Mouse (Mus musculus): Measurements from ENCODE around the gene Cdiptos. TPM values are rescaled to one million over a fixed set of nuclear protein-coding genes. Genes with fewer than 3 reads are reported as not detected.

The Cdiptos gene
- polyA plus RNA-seq, 1 experiment from 2014 or later = 1.2 TPM

DNA sequence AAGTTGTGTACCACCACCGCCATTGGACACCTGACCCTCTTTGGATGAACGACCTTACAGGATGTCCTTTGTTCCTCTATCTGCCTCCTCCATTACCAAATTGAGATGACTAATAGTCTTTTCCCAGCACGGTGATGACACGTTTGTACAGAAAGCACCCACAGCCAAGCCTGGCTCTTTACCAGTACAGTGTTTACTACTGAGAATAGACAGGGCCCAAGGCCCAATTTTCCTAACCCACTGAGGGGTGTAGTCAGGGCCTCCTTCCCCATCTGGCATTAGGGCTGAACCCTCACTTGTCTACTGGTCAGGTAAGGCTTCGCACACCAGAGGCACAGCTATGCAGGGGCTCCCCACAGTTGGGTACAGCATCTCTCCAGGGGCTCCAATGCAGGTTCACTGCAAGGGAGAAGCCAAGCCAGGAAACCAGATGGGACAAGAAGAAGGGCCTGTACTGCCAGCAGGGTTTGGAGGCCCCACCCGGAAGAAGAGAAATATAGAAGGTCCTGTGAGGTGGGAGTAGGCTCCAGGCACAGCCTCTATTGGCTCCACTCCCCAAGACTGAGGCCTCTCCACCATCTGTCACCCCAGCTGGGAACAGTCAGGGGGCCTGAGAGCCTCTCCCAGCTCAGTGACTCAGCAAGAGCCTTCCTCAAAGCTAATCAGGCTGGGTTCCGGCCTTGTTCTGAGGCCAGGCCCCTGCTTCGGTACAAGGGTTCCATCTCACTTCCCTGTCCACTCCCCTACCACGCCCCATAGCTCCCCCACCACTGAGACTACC lies 32.5 kb upstream of the Cdiptos start:
- no peaks in the 10 kb centered on the region for H3K4me1 ChIP-seq (ENCODE audit: control insufficient read depth, insufficient read depth, low read length)
- peak; percentile 74; the same call in 1 of the 2 replicates for ATAC-seq (ENCODE audit: low read depth)
- no peaks in the 10 kb centered on the region for H3K9me3 ChIP-seq (ENCODE audit: control insufficient read depth, low read length)
- peaks cover under 1% of the 10 kb centered on the region; the same call in 1 of the 2 replicates for H3K36me3 ChIP-seq (ENCODE audit: control insufficient read depth, insufficient read depth, low read length)
- H3K27me3 ChIP-seq (ENCODE audit: control insufficient read depth, insufficient read depth, low read length) = no peaks in the 10 kb centered on the region
- H3K27ac ChIP-seq (ENCODE audit: low read depth, low read length) = 0 out of 2 replicates have a peak overlapping the region, but pooled peaks have one; percentile 23
- no peak overlapping the region for H3K4me3 ChIP-seq (ENCODE audit: low read depth, low read length)
- WGBS = 55% methylated on average over 9 of the region's 9 CpGs
- no peak overlapping the region for H3K4me2 ChIP-seq (ENCODE audit: low read depth, low read length)
- H3K9ac ChIP-seq (replicated peaks; ENCODE audit: low read depth, low read length) = no peak overlapping the region

- H3K4me2 ChIP-seq (ENCODE audit: low read depth, low read length) = no peak overlapping the region
- no peaks in the 10 kb centered on the region for H3K36me3 ChIP-seq (ENCODE audit: control insufficient read depth, insufficient read depth, low read length)
- H3K4me1 ChIP-seq (ENCODE audit: control insufficient read depth, insufficient read depth, low read length) = no peaks in the 10 kb centered on the region
- no peak overlapping the region for H3K4me3 ChIP-seq (ENCODE audit: low read depth, low read length)
- H3K27ac ChIP-seq (ENCODE audit: low read depth, low read length) = no peak overlapping the region
- 84% methylated on average over 6 of the region's 6 CpGs for WGBS
- H3K9ac ChIP-seq (replicated peaks; ENCODE audit: low read depth, low read length) = no peak overlapping the region
- H3K27me3 ChIP-seq (ENCODE audit: control insufficient read depth, insufficient read depth, low read length) = no peaks in the 10 kb centered on the region
- H3K9me3 ChIP-seq (ENCODE audit: control insufficient read depth, low read length) = no peaks in the 10 kb centered on the region
- ATAC-seq (ENCODE audit: low read depth) = no peak
Measured at GRCm38 (mm10) chr7:127007313-127008024, 31.6 kb upstream of the Cdiptos start.

- Histone ChIP-seq H3K4me2 (ENCODE audit: low read depth, low read length) (no peak overlapping the region), H3K27ac (ENCODE audit: low read depth, low read length) (no peak overlapping the region), H3K4me1 (ENCODE audit: control insufficient read depth, insufficient read depth, low read length) (no peaks in the 10 kb centered on the region), H3K9me3 (ENCODE audit: control insufficient read depth, low read length) (no peaks in the 10 kb centered on the region), H3K27me3 (ENCODE audit: control insufficient read depth, insufficient read depth, low read length) (no peaks in the 10 kb centered on the region), H3K9ac (replicated peaks; ENCODE audit: low read depth, low read length) (no peak overlapping the region), H3K4me3 (ENCODE audit: low read depth, low read length) (no peak overlapping the region), H3K36me3 (ENCODE audit: control insufficient read depth, insufficient read depth, low read length) (no peaks in the 10 kb centered on the region)
- no peak for ATAC-seq (ENCODE audit: low read depth)
- WGBS = 92% methylated on average over 4 of the region's 4 CpGs
Measured at GRCm38 (mm10) chr7:127004122-127004875, 28.4 kb upstream of the Cdiptos start.

GRCm38 (mm10) chr7:127003620-127004019 lies 27.7 kb upstream of the Cdiptos start:
- Histone ChIP-seq H3K9ac (replicated peaks; ENCODE audit: low read depth, low read length) (no peak overlapping the region), H3K4me3 (ENCODE audit: low read depth, low read length) (no peak overlapping the region), H3K27ac (ENCODE audit: low read depth, low read length) (no peak overlapping the region), H3K36me3 (ENCODE audit: control insufficient read depth, insufficient read depth, low read length) (no peaks in the 10 kb centered on the region), H3K27me3 (ENCODE audit: control insufficient read depth, insufficient read depth, low read length) (no peaks in the 10 kb centered on the region), H3K4me1 (ENCODE audit: control insufficient read depth, insufficient read depth, low read length) (no peaks in the 10 kb centered on the region), H3K9me3 (ENCODE audit: control insufficient read depth, low read length) (no peaks in the 10 kb centered on the region), H3K4me2 (ENCODE audit: low read depth, low read length) (no peak overlapping the region)
- 94% methylated on average over 5 of the region's 5 CpGs for WGBS
- ATAC-seq (ENCODE audit: low read depth) = no peak

DNA sequence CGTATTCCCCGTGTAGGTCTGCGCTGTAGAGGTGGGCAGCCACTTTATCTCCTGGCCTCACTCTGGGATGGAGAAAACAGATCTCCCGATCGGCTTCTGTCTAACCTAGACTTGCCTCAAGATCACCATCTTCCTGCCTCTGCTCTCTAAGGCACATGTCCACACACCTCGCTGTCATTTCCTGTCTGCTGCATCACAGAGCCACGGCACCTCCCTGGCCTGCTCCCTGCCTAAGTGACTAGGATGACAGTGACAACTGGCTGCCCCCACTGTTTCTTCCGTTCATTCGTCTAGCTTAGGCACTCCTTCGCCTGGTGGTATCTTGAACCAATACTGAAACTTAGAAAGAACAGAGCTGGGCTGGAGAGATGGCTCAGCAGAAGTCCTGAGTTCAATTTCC lies 23.7 kb upstream of the Cdiptos start:
- WGBS = 83% methylated on average over 10 of the region's 10 CpGs
- no peaks in the 10 kb centered on the region for H3K9me3 ChIP-seq (ENCODE audit: control insufficient read depth, low read length)
- H3K27ac ChIP-seq (ENCODE audit: low read depth, low read length) = no peak overlapping the region
- no peaks in the 10 kb centered on the region for H3K27me3 ChIP-seq (ENCODE audit: control insufficient read depth, insufficient read depth, low read length)
- no peaks in the 10 kb centered on the region for H3K4me1 ChIP-seq (ENCODE audit: control insufficient read depth, insufficient read depth, low read length)
- no peak for ATAC-seq (ENCODE audit: low read depth)
- no peak overlapping the region for H3K4me3 ChIP-seq (ENCODE audit: low read depth, low read length)
- H3K4me2 ChIP-seq (ENCODE audit: low read depth, low read length) = no peak overlapping the region
- no peaks in the 10 kb centered on the region for H3K36me3 ChIP-seq (ENCODE audit: control insufficient read depth, insufficient read depth, low read length)
- no peak overlapping the region for H3K9ac ChIP-seq (replicated peaks; ENCODE audit: low read depth, low read length)

DNA sequence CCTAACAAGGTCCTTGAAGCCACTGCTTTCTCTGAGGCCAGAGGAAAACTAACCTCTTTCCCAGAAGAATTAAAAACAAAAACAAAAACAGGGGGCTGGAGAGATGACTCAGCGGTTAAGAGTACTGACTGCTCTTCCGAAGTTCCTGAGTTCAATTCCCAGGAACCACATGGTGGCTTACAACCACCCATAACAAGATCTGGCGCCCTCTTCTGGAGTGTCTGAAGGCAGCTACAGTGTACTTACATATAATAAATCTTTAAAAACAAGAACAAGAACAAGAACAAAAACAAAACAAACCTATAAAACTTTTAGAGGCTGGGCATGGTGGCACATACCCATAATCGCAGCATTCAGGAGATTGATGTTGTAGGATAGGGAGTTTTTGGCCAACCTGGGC lies 20.6 kb upstream of the Cdiptos start:
- no peak overlapping the region for H3K4me3 ChIP-seq (ENCODE audit: low read depth, low read length)
- no peak for ATAC-seq (ENCODE audit: low read depth)
- no peaks in the 10 kb centered on the region for H3K27me3 ChIP-seq (ENCODE audit: control insufficient read depth, insufficient read depth, low read length)
- 70% methylated on average over 4 of the region's 4 CpGs for WGBS
- H3K27ac ChIP-seq (ENCODE audit: low read depth, low read length) = no peak overlapping the region
- H3K9me3 ChIP-seq (ENCODE audit: control insufficient read depth, low read length) = no peaks in the 10 kb centered on the region
- no peaks in the 10 kb centered on the region for H3K4me1 ChIP-seq (ENCODE audit: control insufficient read depth, insufficient read depth, low read length)
- H3K4me2 ChIP-seq (ENCODE audit: low read depth, low read length) = no peak overlapping the region
- no peaks in the 10 kb centered on the region for H3K36me3 ChIP-seq (ENCODE audit: control insufficient read depth, insufficient read depth, low read length)
- no peak overlapping the region for H3K9ac ChIP-seq (replicated peaks; ENCODE audit: low read depth, low read length)

GRCm38 (mm10) chr7:126988816-126989215 lies 12.9 kb upstream of the Cdiptos start:
- H3K9ac ChIP-seq (replicated peaks; ENCODE audit: low read depth, low read length) = no peak overlapping the region
- no peaks in the 10 kb centered on the region for H3K27me3 ChIP-seq (ENCODE audit: control insufficient read depth, insufficient read depth, low read length)
- no peak overlapping the region for H3K4me3 ChIP-seq (ENCODE audit: low read depth, low read length)
- H3K27ac ChIP-seq (ENCODE audit: low read depth, low read length) = no peak overlapping the region
- ATAC-seq (ENCODE audit: low read depth) = no peak
- H3K36me3 ChIP-seq (ENCODE audit: control insufficient read depth, insufficient read depth, low read length) = no peaks in the 10 kb centered on the region
- H3K9me3 ChIP-seq (ENCODE audit: control insufficient read depth, low read length) = no peaks in the 10 kb centered on the region
- no peaks in the 10 kb centered on the region for H3K4me1 ChIP-seq (ENCODE audit: control insufficient read depth, insufficient read depth, low read length)
- 70% methylated on average over 8 of the region's 8 CpGs for WGBS
- no peak overlapping the region for H3K4me2 ChIP-seq (ENCODE audit: low read depth, low read length)

DNA sequence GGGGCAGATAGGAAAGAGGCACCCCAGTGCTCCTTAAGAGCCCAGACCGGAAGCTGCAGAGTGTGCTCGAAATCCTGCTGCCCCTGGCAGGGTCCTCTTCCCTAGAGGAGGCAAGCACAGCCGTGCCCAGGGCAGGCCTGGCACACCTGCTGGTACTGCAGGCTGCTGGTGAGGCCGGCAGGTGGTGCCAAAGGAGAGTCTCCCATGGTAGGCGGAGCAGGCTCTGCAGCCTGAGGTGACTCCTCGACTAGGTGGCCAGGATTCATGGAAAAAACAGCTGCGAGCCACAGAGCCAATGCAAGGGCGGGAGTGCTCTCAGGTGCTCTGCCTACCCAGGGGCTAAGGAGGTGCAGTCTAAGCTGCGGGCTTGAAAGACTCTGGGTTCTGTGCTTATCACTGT lies 10.4 kb upstream of the Cdiptos start:
- Histone ChIP-seq H3K36me3 (ENCODE audit: control insufficient read depth, insufficient read depth, low read length) (peaks cover 1% of the 10 kb centered on the region; the same call in 1 of the 2 replicates), H3K9me3 (ENCODE audit: control insufficient read depth, low read length) (no peaks in the 10 kb centered on the region), H3K4me1 (ENCODE audit: control insufficient read depth, insufficient read depth, low read length) (no peaks in the 10 kb centered on the region), H3K4me2 (ENCODE audit: low read depth, low read length) (no peak overlapping the region), H3K4me3 (ENCODE audit: low read depth, low read length) (no peak overlapping the region), H3K9ac (replicated peaks; ENCODE audit: low read depth, low read length) (no peak overlapping the region), H3K27ac (ENCODE audit: low read depth, low read length) (no peak overlapping the region), H3K27me3 (ENCODE audit: control insufficient read depth, insufficient read depth, low read length) (no peaks in the 10 kb centered on the region)
- 53% methylated on average over 9 of the region's 9 CpGs for WGBS
- ATAC-seq (ENCODE audit: low read depth) = no peak
